Mouse (Mus musculus): ENCODE results near the gene Gm2004.
"Not testable (repeated sequence)": the region's sequence is repeated elsewhere in the genome, so short reads cannot be mapped to it uniquely, and the experiment has no call there.

The Gm2004 gene

GRCm38 (mm10) chr2:176149725-176150124 is at the start of gene Gm2004:
Gm2004 (minus strand) TSS chr2:176149825.
- DNase-seq (ENCODE audit: low spot score) = not testable (repeated sequence)

Data from T-cell, adult 2 months (primary cell).